Mouse (Mus musculus) gastrocnemius, postnatal 36 days (tissue): ENCODE results near the gene Mast4. TPM values are rescaled to one million over a fixed set of nuclear protein-coding genes. Genes with fewer than 3 reads are reported as not detected.

ENCODE experiments used
- DNase-seq, 2 experiments: peaks; one replicate each; pipeline ENCODE4 v3.0.0; 2022
- intact Hi-C: fragments of 180-260 bp; cut with DNase I; formaldehyde crosslinking; loops from one replicate; pipeline ENCODE4 v1.15.1; 2025
- total RNA-seq, 2 experiments: library from RNA; stranded (reverse); gene quantifications; 2 replicates each; pipeline ENCODE4 v1.2.3; 2021

Mast4 gene
- total RNA-seq, 2 experiments from 2014 or later = 30.8 to 33.7 TPM

DNA sequence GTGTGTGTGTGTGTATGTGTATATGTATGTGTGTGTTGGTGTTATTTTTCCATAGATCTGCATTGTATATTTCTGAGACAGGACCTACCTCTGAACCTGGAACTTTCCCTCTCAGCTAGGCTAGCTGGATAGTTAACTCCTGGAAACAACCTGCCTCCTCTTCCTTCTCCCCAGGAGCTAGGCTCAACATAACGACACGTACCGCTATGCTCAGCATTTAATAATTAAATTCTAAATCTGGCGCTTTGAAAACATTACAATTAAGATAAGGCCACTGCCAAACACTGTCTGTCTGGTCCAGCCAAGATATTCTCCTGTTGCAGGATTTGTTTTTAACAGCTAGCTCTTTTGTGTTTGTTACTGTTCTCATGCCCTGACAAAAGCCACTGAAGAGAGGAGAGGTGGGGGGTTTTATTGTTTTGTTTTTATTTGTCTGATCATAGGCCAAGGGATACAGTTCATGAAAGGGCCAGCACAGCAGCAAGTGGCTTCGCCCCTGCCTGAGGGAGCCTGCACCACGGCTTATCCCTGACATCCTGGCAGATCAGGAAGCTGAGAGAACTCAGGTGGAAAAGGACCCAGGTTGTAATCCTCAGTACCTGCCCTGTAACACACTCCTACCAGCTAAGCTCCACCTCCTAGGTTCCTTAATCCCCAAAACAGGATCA is 205.0 kb downstream of the Mast4 start:
- intact Hi-C loops = no loop called here
- no peak for DNase-seq

GRCm38 (mm10) chr13:103128729-103129128 is 205.6 kb downstream of the Mast4 start:
- no peak for DNase-seq
- intact Hi-C loops = no loop called here

DNA sequence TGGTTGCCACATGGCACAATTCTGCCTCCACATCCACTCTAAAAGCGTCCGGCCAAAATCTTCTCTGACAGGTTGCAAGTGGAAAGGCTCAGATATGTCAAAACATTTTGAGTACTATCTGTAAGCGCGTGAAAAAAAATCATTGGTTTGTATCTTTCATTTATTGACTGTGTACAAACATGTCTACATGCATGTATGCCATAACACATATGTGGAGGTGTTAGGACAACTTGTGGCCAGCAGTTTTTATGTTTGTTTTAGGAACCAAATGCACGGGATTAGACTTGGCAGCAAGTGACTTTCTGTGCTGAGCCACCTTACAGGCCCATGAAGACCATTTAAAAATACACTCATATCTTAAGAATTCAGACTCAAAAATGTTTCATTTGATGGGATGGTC is 206.7 kb downstream of the Mast4 start:
- no peak for DNase-seq
- intact Hi-C loops = no loop called here

- intact Hi-C loops = loop anchor here (5.0 kb wide), 1 partner anchor 441 kb away; no protein-coding TSS in a partner anchor
- DNase-seq = no peak
These were observed 210.6 kb downstream of the Mast4 start for GRCm38 (mm10) chr13:103123716-103124115.

DNA sequence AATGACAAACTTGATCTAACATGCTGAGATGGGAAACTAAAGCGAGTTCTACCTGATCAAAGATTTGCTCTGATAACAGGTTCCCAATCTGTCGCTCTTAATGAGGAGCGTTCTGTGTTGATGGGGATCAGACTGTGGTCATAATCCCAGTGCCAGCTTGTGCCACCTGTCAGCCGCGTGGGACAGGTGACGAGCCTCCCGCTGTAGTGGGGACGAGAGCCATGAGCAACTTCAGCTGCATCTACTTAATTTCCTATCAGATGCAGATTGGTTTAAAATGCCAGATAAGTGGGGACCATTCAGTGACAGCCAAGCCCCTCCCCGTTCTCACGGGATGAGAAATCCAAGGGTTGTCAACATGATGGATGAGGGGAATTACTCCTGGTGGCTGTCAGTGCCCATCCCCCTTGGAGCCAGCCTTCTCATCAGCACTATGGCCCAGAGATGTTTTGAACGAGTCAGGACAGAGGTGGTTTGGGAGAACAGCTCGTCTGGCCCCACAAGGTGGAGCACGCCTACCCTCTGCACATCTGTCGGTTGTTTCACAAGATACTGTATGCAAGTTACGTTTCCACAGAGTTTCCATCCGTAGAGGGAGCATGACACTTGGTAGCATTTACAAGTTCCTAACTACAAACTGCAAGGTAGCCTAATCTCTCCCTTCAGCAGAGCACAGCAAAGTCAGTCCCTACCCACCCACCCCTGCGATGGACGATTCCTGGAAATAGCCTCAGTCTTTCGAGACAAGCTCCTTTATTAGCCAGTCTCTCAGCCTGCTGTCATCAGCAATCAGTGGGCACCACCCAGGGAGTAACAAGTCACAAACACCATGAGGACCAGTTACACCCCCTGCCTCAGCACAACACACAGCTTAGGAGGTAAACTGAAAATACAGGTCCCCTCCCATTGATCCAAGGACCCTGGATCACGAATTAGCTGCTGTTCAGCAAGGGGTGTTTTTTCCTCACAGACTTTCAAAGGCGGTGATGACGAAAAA is 212.2 kb downstream of the Mast4 start:
- intact Hi-C loops = loop anchor here (5.0 kb wide), 1 partner anchor 440 kb away; no protein-coding TSS in a partner anchor
- no peak for DNase-seq

DNA sequence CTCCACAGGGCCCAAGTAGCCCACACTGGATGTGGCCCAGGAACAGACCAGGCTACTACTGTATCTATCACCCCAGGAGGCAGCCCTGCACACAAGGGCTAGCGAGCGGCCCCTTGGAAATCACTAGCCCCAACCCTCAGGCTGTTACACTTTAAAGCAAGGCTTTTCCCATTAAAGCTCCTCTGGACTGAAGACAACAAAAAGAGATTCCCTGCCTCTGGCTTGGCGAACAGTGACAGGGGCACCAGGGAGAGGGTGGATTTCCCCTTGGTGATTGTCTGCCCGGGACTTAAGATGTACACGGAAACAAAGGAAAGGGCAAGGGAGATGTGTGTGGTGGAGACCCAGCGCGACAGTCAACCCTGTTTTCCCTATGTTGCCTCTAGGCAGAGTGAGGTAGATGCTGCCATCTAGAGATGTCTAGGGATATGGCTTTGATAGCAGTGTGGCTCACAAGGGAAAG is 213.6 kb downstream of the Mast4 start:
- intact Hi-C loops = loop anchor here (5.0 kb wide), 1 partner anchor 438 kb away; no protein-coding TSS in a partner anchor
- no peak for DNase-seq

- intact Hi-C loops = loop anchor here (5.0 kb wide), 1 partner anchor 437 kb away; no protein-coding TSS in a partner anchor
- no peak for DNase-seq
These were observed 214.6 kb downstream of the Mast4 start for GRCm38 (mm10) chr13:103119728-103120127.

- DNase-seq = no peak
- intact Hi-C loops = no loop called here
These were observed 219.2 kb downstream of the Mast4 start for GRCm38 (mm10) chr13:103115116-103115515.

DNA sequence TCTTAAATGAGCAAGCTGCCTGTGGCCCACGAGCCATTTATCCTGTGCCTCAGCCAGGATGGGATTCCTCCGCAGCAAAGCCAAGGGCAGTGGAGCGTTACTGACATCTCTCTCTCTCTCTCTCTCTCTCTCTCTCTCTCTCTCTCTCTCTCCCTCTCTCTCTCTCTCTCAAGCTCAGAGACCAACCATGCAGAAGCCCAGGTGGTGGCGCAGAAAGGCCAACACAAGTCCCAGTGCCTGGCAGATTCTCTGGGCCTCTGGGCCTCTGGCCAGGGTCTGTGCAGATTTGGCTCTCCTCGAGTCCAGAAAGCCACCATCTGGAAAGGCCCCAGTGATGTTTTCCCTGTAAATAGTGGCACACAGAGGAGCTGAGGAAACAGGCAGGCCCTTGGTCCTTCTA is 220.0 kb downstream of the Mast4 start:
- DNase-seq = peak; percentile 56 to 71
- intact Hi-C loops = loop anchor here (5.0 kb wide), 3 partner anchors 207 to 437 kb away; no protein-coding TSS in a partner anchor

DNA sequence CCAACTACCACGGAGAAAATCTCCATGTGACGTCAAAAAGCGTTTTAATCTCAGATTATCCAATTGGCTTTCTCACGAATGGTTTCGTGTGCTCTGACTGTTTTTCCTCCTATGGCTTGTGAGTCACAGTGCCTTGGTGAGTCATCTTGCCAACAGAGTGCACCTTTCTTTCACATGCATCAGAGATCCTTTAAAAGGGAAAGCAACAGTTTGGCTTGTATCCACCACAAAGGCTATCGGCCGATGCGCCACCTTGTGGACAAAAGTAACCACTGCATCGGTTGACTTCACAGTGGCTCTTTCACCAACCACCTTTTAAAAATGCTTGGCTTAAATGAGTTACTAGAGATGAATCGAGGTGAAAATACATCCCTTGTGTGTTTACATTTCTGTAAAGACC is 224.4 kb downstream of the Mast4 start:
- intact Hi-C loops = loop anchor here (5.0 kb wide), 3 partner anchors 203 to 433 kb away; no protein-coding TSS in a partner anchor
- peak; percentile 55 to 64 for DNase-seq

GRCm38 (mm10) chr13:103107362-103107761 is 226.9 kb downstream of the Mast4 start:
- intact Hi-C loops = no loop called here
- DNase-seq = no peak

DNA sequence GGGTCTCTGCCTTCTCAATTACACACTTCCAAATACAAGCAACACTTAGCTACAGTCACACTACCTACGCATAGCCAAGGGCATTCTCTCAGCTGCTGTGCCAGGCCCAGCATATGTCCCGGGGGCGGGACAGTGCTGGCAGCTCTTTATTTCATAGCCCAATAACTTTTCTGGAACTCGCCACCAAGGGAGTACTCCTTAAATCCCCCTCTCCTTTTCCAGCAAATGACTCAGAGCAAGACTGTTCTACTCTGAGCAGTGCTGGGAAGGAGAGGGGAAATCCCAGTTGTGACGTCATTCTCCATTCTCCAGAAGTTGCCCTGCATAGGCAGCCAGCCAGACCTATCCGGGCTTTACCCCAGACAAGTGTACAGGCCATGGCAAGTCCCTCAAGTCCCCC is 231.7 kb downstream of the Mast4 start:
- no peak for DNase-seq
- intact Hi-C loops = no loop called here

GRCm38 (mm10) chr13:103096346-103097150 is 237.7 kb downstream of the Mast4 start:
- intact Hi-C loops = no loop called here
- DNase-seq = peak in 1 of 2 experiments; percentile 11

- intact Hi-C loops = no loop called here
- DNase-seq = no peak
These were observed 238.8 kb downstream of the Mast4 start for GRCm38 (mm10) chr13:103095491-103095890.

- intact Hi-C loops = no loop called here
These were observed 239.7 kb downstream of the Mast4 start for GRCm38 (mm10) chr13:103094595-103094994.

DNA sequence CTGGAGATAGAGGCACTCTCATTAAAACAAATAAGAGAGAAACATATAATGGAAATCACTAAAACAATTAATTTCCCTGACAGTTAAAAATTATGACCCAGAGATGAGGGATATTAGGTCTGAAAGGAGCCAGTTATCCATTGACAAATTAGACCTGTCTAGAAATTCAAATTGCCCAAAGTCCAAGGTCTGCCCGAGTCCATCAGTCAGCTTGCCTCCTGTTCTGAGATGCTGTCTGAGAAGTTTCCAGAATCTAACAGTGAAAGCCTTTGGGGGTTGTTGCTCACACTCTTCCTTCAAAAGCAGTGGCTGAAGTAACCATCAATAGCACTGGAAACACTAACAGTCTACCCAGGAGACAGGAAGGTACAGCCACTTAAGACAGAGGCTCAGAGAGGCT is 240.6 kb downstream of the Mast4 start:
- DNase-seq = no peak
- intact Hi-C loops = no loop called here

More at GRCm38 (mm10) chr13:103094595-103094994, 239.7 kb downstream of the Mast4 start:
- no peak for DNase-seq

DNA sequence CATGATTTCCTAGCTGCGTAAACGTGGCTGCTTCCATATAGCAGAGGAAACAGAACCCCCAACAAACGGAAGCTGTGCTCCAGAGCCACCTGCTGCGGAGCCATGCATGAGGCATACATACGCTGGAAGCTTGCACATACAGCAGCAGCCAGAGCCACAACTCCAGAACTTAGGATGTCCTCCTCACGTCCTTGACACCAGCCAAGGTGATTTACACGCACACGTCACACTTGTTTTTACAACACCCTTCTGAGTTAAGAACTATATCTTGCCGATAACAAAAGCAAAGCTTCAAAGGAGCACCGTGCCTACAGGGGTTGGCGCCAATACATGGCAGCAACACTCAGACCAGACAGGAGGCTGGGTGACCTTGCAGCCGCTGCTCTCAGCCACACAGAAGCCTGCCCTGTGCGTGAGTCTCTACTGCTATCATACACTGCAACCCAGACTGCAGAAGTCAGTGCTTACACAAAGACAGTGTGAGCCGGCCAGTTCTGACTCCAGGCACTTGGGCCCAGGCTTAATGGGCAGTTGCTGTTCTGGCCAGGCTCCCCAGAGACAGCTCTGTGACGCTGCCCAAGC is 248.7 kb downstream of the Mast4 start:
- intact Hi-C loops = no loop called here
- DNase-seq = no peak

DNA sequence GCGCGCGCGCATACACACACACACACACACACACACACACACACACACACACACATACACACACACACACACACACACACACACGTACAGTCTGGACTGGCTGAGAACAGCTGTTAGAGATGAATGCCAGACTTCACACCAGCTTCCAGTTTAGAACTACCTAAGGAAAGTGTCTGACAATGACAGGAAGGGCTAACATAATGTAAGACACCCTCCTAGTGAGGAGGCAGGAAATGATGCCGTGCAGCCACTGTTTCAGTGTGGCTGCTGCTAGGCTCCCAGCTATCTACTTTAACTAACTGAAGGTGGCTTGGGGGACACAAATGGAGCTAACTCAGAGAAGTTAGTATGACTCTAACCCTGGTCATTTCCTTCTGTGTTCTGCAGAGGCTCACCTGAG is 251.4 kb downstream of the Mast4 start:
- DNase-seq = no peak
- intact Hi-C loops = no loop called here

- DNase-seq = no peak
- intact Hi-C loops = no loop called here
These were observed 254.5 kb downstream of the Mast4 start for GRCm38 (mm10) chr13:103079806-103080205.

DNA sequence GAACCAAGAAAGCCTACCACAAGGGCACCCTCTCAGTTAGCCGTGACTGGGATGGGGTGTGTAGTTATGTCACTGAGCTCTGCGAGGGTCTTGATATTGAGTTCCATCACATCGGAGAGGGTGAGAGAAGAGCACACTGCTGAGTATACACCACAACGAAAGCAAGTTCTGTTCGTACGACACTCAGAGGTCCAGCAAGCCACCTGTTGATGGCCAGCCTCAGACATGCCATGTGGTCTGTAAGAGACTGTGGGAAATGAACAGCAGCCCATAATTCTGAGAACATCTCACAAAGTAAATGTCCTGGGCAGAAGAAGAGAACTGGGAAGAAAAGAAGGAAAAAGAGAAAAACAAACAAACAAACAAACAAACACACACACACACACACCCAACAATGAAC is 255.5 kb downstream of the Mast4 start:
- no peak for DNase-seq
- intact Hi-C loops = no loop called here
